Mouse (Mus musculus): Measurements from ENCODE around the gene Srpk2.

GRCm38 (mm10) chr5:23670880-23671279, 13.5 kb downstream of the Srpk2 start:
- TF ChIP-seq CTCF (IDR thresholded peaks at IDR 0.05) (peak; percentile 49), POLR2A (IDR thresholded peaks at IDR 0.05; ENCODE audit: insufficient read depth, low read depth, low read length) (no peak)

Measured in heart, adult 2 months (tissue).